Comparison of ENCODE assay signal across 19 mouse cellular contexts in the genomic region with DNA sequence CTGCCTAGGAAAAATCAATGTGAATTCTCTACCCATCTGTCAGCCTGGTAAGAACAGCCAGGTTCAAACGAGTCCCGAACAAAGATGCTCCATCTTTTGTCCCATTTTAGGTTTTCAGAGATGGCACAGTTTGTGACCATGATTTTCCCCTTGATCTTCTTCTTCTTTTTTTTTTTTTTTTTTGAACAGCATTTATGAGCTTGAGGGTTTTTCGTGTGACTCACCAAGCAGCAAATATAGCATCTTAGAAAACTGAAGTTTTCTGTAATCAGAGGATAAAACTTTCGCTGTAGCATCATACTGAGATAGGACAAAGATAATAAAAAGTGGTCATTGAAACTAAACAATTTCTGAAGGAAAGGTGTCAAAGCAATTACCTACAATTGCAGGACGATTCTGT.
A peak's percentile ranks its signal among the peaks of the same experiment; 100 is the strongest.
DNase-seq lines count a peak whose midpoint lies in the region; ATAC-seq lines count a peak whose summit lies in the region.
"Had no signal": no experiment of that assay in that cellular context is flagged by ENCODE, and none has a peak within 500 bp of the region (broad histone marks: within the 10 kb centered on the region; RNA-seq: fewer than 3 reads in every experiment).

No protein-coding gene starts in this region.

- ATAC-seq in frontal cortex, adult (ENCODE audit: low TSS enrichment): peak; percentile 69
- ATAC-seq: activated CD4-positive, CD25-positive, alpha-beta regulatory T cell, adult 4 months; forebrain, embryonic 14.5 days; forebrain, embryonic 16.5 days; Patski had no signal

- no peak for DNase-seq in frontal cortex, postnatal 10 days (ENCODE audit: low spot score in 2 of 2)
- peak; percentile 44 for DNase-seq in brain, adult 2 months (ENCODE audit: low read depth, low spot score)
- DNase-seq in layer of hippocampus, adult 11-12 months (ENCODE audit: low spot score): no peak
- no peak for DNase-seq in right cerebral cortex, postnatal 36 days (ENCODE audit: low spot score in 2 of 2)
- DNase-seq: adrenal gland, adult 8-10 months; adrenal gland, postnatal 14 days; adrenal gland, postnatal 36 days; cerebellum, adult 11 months; cerebellum, adult 18-20 months; cerebellum, adult 8-10 months; cerebellum, adult 9-11 months; cerebellum, postnatal 14 days; cerebellum, postnatal 36 days; embryo, embryonic 11 days had no signal
